Mouse (Mus musculus): ENCODE measurements around the gene Grm7. TPM values are rescaled to one million over a fixed set of nuclear protein-coding genes. Genes with fewer than 3 reads are reported as not detected.

Gene Grm7
- polyA plus RNA-seq, 1 experiment = 0.69 TPM

- no peaks in the 10 kb centered on the region for H3K27me3 ChIP-seq (replicated peaks; ENCODE audit: control insufficient read depth, insufficient read depth, low read length)
- H3K36me3 ChIP-seq (ENCODE audit: control insufficient read depth, insufficient read depth, low read length) = no peaks in the 10 kb centered on the region
- no peak overlapping the region for H3K4me3 ChIP-seq (ENCODE audit: insufficient read depth, low read depth, low read length)
- no peaks in the 10 kb centered on the region for H3K4me1 ChIP-seq (ENCODE audit: control insufficient read depth, insufficient read depth, low read length)
- WGBS = 42% methylated on average over 3 of the region's 3 CpGs
- no peak overlapping the region for H3K27ac ChIP-seq (ENCODE audit: insufficient read depth, low read depth, low read length)
- DNase-seq = peak; percentile 9
- TF ChIP-seq CTCF (conservative IDR thresholded peaks at IDR 0.05; ENCODE audit: insufficient read depth, insufficient read length, low read depth, low read length) (no peak), POLR2A (IDR thresholded peaks at IDR 0.05; ENCODE audit: low read depth, low read length) (no peak)
These were observed 658.7 kb downstream of the Grm7 start for GRCm38 (mm10) chr6:111303912-111304555.

- 49% methylated on average over 1 of the region's 1 CpGs for WGBS
- TF ChIP-seq POLR2A (IDR thresholded peaks at IDR 0.05; ENCODE audit: low read depth, low read length) (no peak), CTCF (conservative IDR thresholded peaks at IDR 0.05; ENCODE audit: insufficient read depth, insufficient read length, low read depth, low read length) (no peak)
- H3K36me3 ChIP-seq (ENCODE audit: control insufficient read depth, insufficient read depth, low read length) = no peaks in the 10 kb centered on the region
- no peak overlapping the region for H3K27ac ChIP-seq (ENCODE audit: insufficient read depth, low read depth, low read length)
- H3K27me3 ChIP-seq (replicated peaks; ENCODE audit: control insufficient read depth, insufficient read depth, low read length) = no peaks in the 10 kb centered on the region
- no peaks in the 10 kb centered on the region for H3K4me1 ChIP-seq (ENCODE audit: control insufficient read depth, insufficient read depth, low read length)
- no peak for DNase-seq
- H3K4me3 ChIP-seq (ENCODE audit: insufficient read depth, low read depth, low read length) = no peak overlapping the region
These were observed 716.3 kb downstream of the Grm7 start for GRCm38 (mm10) chr6:111361681-111362080.

- DNase-seq = no peak
- H3K4me1 ChIP-seq (ENCODE audit: control insufficient read depth, insufficient read depth, low read length) = peaks cover 10% of the 10 kb centered on the region; the same call in 1 of the 2 replicates
- WGBS = 54% methylated on average over 3 of the region's 3 CpGs
- no peak overlapping the region for H3K4me3 ChIP-seq (ENCODE audit: insufficient read depth, low read depth, low read length)
- no peak for TF ChIP-seq CTCF (conservative IDR thresholded peaks at IDR 0.05; ENCODE audit: insufficient read depth, insufficient read length, low read depth, low read length)
- TF ChIP-seq POLR2A (IDR thresholded peaks at IDR 0.05; ENCODE audit: low read depth, low read length) = no peak
- no peaks in the 10 kb centered on the region for H3K36me3 ChIP-seq (ENCODE audit: control insufficient read depth, insufficient read depth, low read length)
- no peaks in the 10 kb centered on the region for H3K27me3 ChIP-seq (replicated peaks; ENCODE audit: control insufficient read depth, insufficient read depth, low read length)
- H3K27ac ChIP-seq (ENCODE audit: insufficient read depth, low read depth, low read length) = peak overlapping the region; percentile 16
These were observed 722.7 kb downstream of the Grm7 start for GRCm38 (mm10) chr6:111368111-111368510.

- Histone ChIP-seq H3K27ac (ENCODE audit: insufficient read depth, low read depth, low read length) (peak overlapping the region; percentile 60; the same call in 1 of the 2 replicates), H3K27me3 (replicated peaks; ENCODE audit: control insufficient read depth, insufficient read depth, low read length) (no peaks in the 10 kb centered on the region), H3K36me3 (ENCODE audit: control insufficient read depth, insufficient read depth, low read length) (no peaks in the 10 kb centered on the region), H3K4me1 (ENCODE audit: control insufficient read depth, insufficient read depth, low read length) (peaks cover 10% of the 10 kb centered on the region; the same call in 1 of the 2 replicates), H3K4me3 (ENCODE audit: insufficient read depth, low read depth, low read length) (no peak overlapping the region)
- WGBS = 31% methylated on average over 3 of the region's 3 CpGs
- TF ChIP-seq POLR2A (IDR thresholded peaks at IDR 0.05; ENCODE audit: low read depth, low read length) = no peak
- no peak for TF ChIP-seq CTCF (conservative IDR thresholded peaks at IDR 0.05; ENCODE audit: insufficient read depth, insufficient read length, low read depth, low read length)
- DNase-seq = peak; percentile 86
These were observed 723.2 kb downstream of the Grm7 start for GRCm38 (mm10) chr6:111368551-111368950.

- DNase-seq = peak; percentile 31
- H3K27me3 ChIP-seq (replicated peaks; ENCODE audit: control insufficient read depth, insufficient read depth, low read length) = no peaks in the 10 kb centered on the region
- no peaks in the 10 kb centered on the region for H3K36me3 ChIP-seq (ENCODE audit: control insufficient read depth, insufficient read depth, low read length)
- H3K27ac ChIP-seq (ENCODE audit: insufficient read depth, low read depth, low read length) = peak overlapping the region; percentile 60; the same call in 1 of the 2 replicates
- no peak overlapping the region for H3K4me3 ChIP-seq (ENCODE audit: insufficient read depth, low read depth, low read length)
- WGBS = 41% methylated on average over 2 of the region's 2 CpGs
- TF ChIP-seq CTCF (conservative IDR thresholded peaks at IDR 0.05; ENCODE audit: insufficient read depth, insufficient read length, low read depth, low read length) (no peak), POLR2A (IDR thresholded peaks at IDR 0.05; ENCODE audit: low read depth, low read length) (no peak)
- H3K4me1 ChIP-seq (ENCODE audit: control insufficient read depth, insufficient read depth, low read length) = peaks cover 10% of the 10 kb centered on the region; the same call in 1 of the 2 replicates
These were observed 723.6 kb downstream of the Grm7 start for GRCm38 (mm10) chr6:111369013-111369412.

GRCm38 (mm10) chr6:111371581-111372349 lies 726.4 kb downstream of the Grm7 start:
- no peak overlapping the region for H3K27ac ChIP-seq (ENCODE audit: insufficient read depth, low read depth, low read length)
- 42% methylated on average over 4 of the region's 4 CpGs for WGBS
- DNase-seq = no peak

More at GRCm38 (mm10) chr6:111371581-111372349, 726.4 kb downstream of the Grm7 start:
- H3K4me3 ChIP-seq (ENCODE audit: insufficient read depth, low read depth, low read length) = no peak overlapping the region
- no peaks in the 10 kb centered on the region for H3K27me3 ChIP-seq (replicated peaks; ENCODE audit: control insufficient read depth, insufficient read depth, low read length)
- no peak for TF ChIP-seq CTCF (conservative IDR thresholded peaks at IDR 0.05; ENCODE audit: insufficient read depth, insufficient read length, low read depth, low read length)
- TF ChIP-seq POLR2A (IDR thresholded peaks at IDR 0.05; ENCODE audit: low read depth, low read length) = no peak
- no peaks in the 10 kb centered on the region for H3K36me3 ChIP-seq (ENCODE audit: control insufficient read depth, insufficient read depth, low read length)
- H3K4me1 ChIP-seq (ENCODE audit: control insufficient read depth, insufficient read depth, low read length) = peaks cover 10% of the 10 kb centered on the region; the same call in 1 of the 2 replicates
